Mouse (Mus musculus) hindbrain, embryonic 12.5 days (tissue): ENCODE results near the gene Gm44502. TPM values are rescaled to one million over a fixed set of nuclear protein-coding genes. Genes with fewer than 3 reads are reported as not detected.

Experiments used
- ATAC-seq: fragments of 200-750 bp; cut with Nextera tagmentation; 2 replicates; pipeline ENCODE4 v1.8.0; 2017; ENCODE audit warnings: moderate TSS enrichment; ENCODE audit not compliant: low FRiP score
- H3K27ac ChIP-seq: fragments of 300-500 bp; sonication (generic); 2 replicates; pipeline ENCODE4 v1.5.1; 2016; ENCODE audit warnings: mild to moderate bottlenecking
- H3K27me3 ChIP-seq: fragments of 300-500 bp; sonication (generic); 2 replicates; pipeline ENCODE4 v1.6.1; 2016; ENCODE audit warnings: mild to moderate bottlenecking
- H3K36me3 ChIP-seq: fragments of 300-500 bp; sonication (generic); 2 replicates; pipeline ENCODE4 v1.6.1; 2016; ENCODE audit warnings: mild to moderate bottlenecking
- H3K4me1 ChIP-seq: fragments of 300-500 bp; sonication (generic); 2 replicates; pipeline ENCODE4 v1.6.1; 2016
- H3K4me2 ChIP-seq: fragments of 300-500 bp; sonication (generic); replicated peaks from 2 replicates; pipeline ENCODE4 v1.6.1; 2016; ENCODE audit warnings: mild to moderate bottlenecking
- H3K4me3 ChIP-seq: fragments of 300-500 bp; sonication (generic); 2 replicates; pipeline ENCODE4 v1.5.1; 2016; ENCODE audit warnings: mild to moderate bottlenecking
- H3K9ac ChIP-seq: fragments of 300-500 bp; sonication (generic); 2 replicates; pipeline ENCODE4 v1.6.1; 2016; ENCODE audit warnings: mild to moderate bottlenecking, moderate library complexity
- H3K9me3 ChIP-seq: fragments of 300-500 bp; sonication (generic); replicated peaks from 2 replicates; pipeline ENCODE4 v1.6.1; 2016; ENCODE audit warnings: mild to moderate bottlenecking
- WGBS: fragments of 180-500 bp; shearing (Covaris S2); methylation state at CpG from one replicate; pipeline ENCODE4 v1.1.7; 2016; 5-methylcytosine and 5-hydroxymethylcytosine counted together
- polyA plus RNA-seq: library from polyadenylated mRNA; unstranded; fragments of >200 nt; fragmentation: Nextera tagmentation; extraction: Ambion mirVana; gene quantifications from 2 replicates; pipeline ENCODE4 v1.2.1, GENCODE M21; 2016

The Gm44502 gene
- polyA plus RNA-seq, 1 experiment from 2014 or later = not detected

- 0 out of 2 replicates have a peak overlapping the region, but pooled peaks have one; percentile 69 for H3K4me2 ChIP-seq
- H3K4me1 ChIP-seq = peaks cover 13% of the 10 kb centered on the region
- H3K9ac ChIP-seq = no peak overlapping the region
- no peak overlapping the region for H3K27ac ChIP-seq
- no peaks in the 10 kb centered on the region for H3K9me3 ChIP-seq
- ATAC-seq = no peak
- 89% methylated on average over 13 of the region's 13 CpGs for WGBS
- peaks cover 59% of the 10 kb centered on the region for H3K36me3 ChIP-seq
- no peak overlapping the region for H3K4me3 ChIP-seq
- H3K27me3 ChIP-seq = peaks cover 20% of the 10 kb centered on the region
Observed at GRCm38 (mm10) chr15:89372068-89372467, 57.4 kb downstream of the Gm44502 start.

Other genes starting within 250 kb of the Gm44502 start
- 167 and 169 TPM in 2 replicates for gene Plxnb2, start 248.9 kb downstream of the Gm44502 start, polyA plus RNA-seq
- gene Dennd6b, start 233.2 kb downstream of the Gm44502 start, polyA plus RNA-seq = 54.6 and 57.7 TPM in 2 replicates
- 62.3 and 65.2 TPM in 2 replicates for gene Ppp6r2, start 218.1 kb downstream of the Gm44502 start, polyA plus RNA-seq
- gene Sbf1, start 114.4 kb downstream of the Gm44502 start, polyA plus RNA-seq = 81.1 and 95.5 TPM in 2 replicates
- not detected in 2 replicates for gene Adm2, start 107.0 kb downstream of the Gm44502 start, polyA plus RNA-seq
- not detected in 2 replicates for gene Miox, start 95.3 kb downstream of the Gm44502 start, polyA plus RNA-seq
- 42.5 and 47.3 TPM in 2 replicates for gene Lmf2, start 74.0 kb downstream of the Gm44502 start, polyA plus RNA-seq
- 140 and 151 TPM in 2 replicates for gene Ncaph2, start 74.0 kb downstream of the Gm44502 start, polyA plus RNA-seq
- 4.9 and 6.5 TPM in 2 replicates for gene Sco2, start 55.9 kb downstream of the Gm44502 start, polyA plus RNA-seq
- 1.4 and 1.6 TPM in 2 replicates for gene Tymp, start 52.7 kb downstream of the Gm44502 start, polyA plus RNA-seq
- 2.6 and 3.2 TPM in 2 replicates for gene Odf3b, start 50.4 kb downstream of the Gm44502 start, polyA plus RNA-seq
- gene Klhdc7b, start 44.8 kb downstream of the Gm44502 start, polyA plus RNA-seq = not detected in 2 replicates
- gene Syce3, start 19.2 kb downstream of the Gm44502 start, polyA plus RNA-seq = not detected in 2 replicates
- 1.2 TPM in 2 replicates for gene Cpt1b, start 3.8 kb downstream of the Gm44502 start, polyA plus RNA-seq
- 4.1 and 4.6 TPM in 2 replicates for gene C730034F03Rik, start 107 bp downstream of the Gm44502 start, polyA plus RNA-seq
- gene Chkb, start 212 bp upstream of the Gm44502 start, polyA plus RNA-seq = 67.4 and 72.0 TPM in 2 replicates
- gene Mapk8ip2, start 24.2 kb upstream of the Gm44502 start, polyA plus RNA-seq = 53.3 and 56.7 TPM in 2 replicates
- 19.5 and 19.8 TPM in 2 replicates for gene Arsa, start 47.7 kb upstream of the Gm44502 start, polyA plus RNA-seq
- gene Shank3, start 69.9 kb upstream of the Gm44502 start, polyA plus RNA-seq = 7.5 and 8.1 TPM in 2 replicates
- gene Acr, start 138.6 kb upstream of the Gm44502 start, polyA plus RNA-seq = 1.2 and 1.3 TPM in 2 replicates
- 61.3 and 71.5 TPM in 2 replicates for gene Rabl2, start 162.2 kb upstream of the Gm44502 start, polyA plus RNA-seq